Mouse (Mus musculus): Measurements from ENCODE around the gene N4bp2l1.

DNA sequence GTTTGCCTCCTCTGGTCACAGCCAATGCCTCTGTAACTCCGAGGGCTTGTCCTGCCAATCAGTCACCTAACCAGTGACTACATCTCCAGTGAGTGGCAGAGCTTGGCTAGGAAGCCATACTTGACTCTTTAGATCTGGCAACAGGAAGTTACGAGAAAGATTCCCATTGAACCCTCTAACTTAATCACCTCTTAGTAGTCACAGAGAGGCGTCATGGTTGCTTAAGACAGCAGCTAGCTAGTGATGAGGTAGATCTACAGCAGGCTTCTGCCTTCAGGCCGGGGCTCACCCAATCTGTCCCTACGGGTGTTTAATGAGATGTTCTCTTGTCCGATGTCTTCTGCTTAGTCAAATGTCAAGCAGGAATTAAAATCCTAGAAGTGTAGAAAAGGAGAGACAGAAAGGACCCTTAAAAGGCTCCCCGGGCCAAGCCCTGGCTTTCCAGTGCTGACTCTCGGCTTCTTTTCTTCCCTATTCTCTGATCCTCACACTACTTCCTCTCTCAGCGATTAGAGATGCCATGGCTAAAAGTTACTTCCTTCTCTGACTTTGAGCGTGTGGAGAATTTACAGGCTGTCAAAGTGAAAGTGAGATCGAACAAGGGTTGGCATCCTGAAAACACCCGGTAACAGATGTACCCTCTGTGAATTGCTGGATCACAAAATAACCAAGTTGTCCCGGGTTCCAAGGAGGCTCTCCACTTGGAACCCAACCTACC, 4.6 kb downstream of the N4bp2l1 start:
- no peak for TF ChIP-seq CTCF (conservative IDR thresholded peaks at IDR 0.05; ENCODE audit: low read length)
- TF ChIP-seq POU5F1 (IDR thresholded peaks at IDR 0.05; ENCODE audit: borderline replicate concordance, low read length), result no peak
